Mouse (Mus musculus) neural tube, embryonic 11.5 days (tissue): ENCODE data around the gene Myh9. TPM values are rescaled to one million over a fixed set of nuclear protein-coding genes. Genes with fewer than 3 reads are reported as not detected.
A peak's percentile ranks its signal among the peaks of the same experiment; 100 is the strongest.

ENCODE experiments used
- ATAC-seq: fragments of 200-750 bp; cut with Nextera tagmentation; 2 replicates; pipeline ENCODE4 v1.8.0; 2017; ENCODE audit warnings: moderate number of reproducible peaks, mild to moderate bottlenecking, moderate TSS enrichment, moderate library complexity; ENCODE audit not compliant: insufficient read depth, low FRiP score, low TSS enrichment
- DNase-seq: peaks from one replicate; pipeline ENCODE4 v3.0.0-alpha.2; 2015; ENCODE audit warnings: low spot score
- H3K27ac ChIP-seq: fragments of 300-500 bp; sonication (generic); 2 replicates; pipeline ENCODE4 v1.5.1; 2014; ENCODE audit warnings: low read depth, mild to moderate bottlenecking, low read length
- H3K27me3 ChIP-seq: fragments of 300-500 bp; sonication (generic); 2 replicates; pipeline ENCODE4 v1.6.1; 2014; ENCODE audit warnings: mild to moderate bottlenecking, low read length, mixed read lengths; ENCODE audit not compliant: control insufficient read depth, insufficient read depth
- H3K36me3 ChIP-seq: fragments of 300-500 bp; sonication (generic); 2 replicates; pipeline ENCODE4 v1.6.1; 2014; ENCODE audit warnings: mild to moderate bottlenecking, low read length, moderate library complexity, mixed read lengths; ENCODE audit not compliant: control insufficient read depth, insufficient read depth
- H3K4me1 ChIP-seq: fragments of 300-500 bp; sonication (generic); 2 replicates; pipeline ENCODE4 v1.6.1; 2014; ENCODE audit warnings: low read length, mixed read lengths; ENCODE audit not compliant: control insufficient read depth, insufficient read depth
- H3K4me2 ChIP-seq: fragments of 300-500 bp; sonication (generic); 2 replicates; pipeline ENCODE4 v1.6.1; 2014; ENCODE audit warnings: low read depth, mild to moderate bottlenecking, moderate library complexity
- H3K4me3 ChIP-seq: fragments of 300-500 bp; sonication (generic); 2 replicates; pipeline ENCODE4 v1.5.1; 2014; ENCODE audit warnings: low read depth, low read length
- H3K9ac ChIP-seq: fragments of 300-500 bp; sonication (generic); 2 replicates; pipeline ENCODE4 v1.6.1; 2014; ENCODE audit warnings: mild to moderate bottlenecking, low read length
- H3K9me3 ChIP-seq: fragments of 300-500 bp; sonication (generic); 2 replicates; pipeline ENCODE4 v1.6.1; 2016; ENCODE audit warnings: low read length; ENCODE audit not compliant: control insufficient read depth
- WGBS: fragments of 180-500 bp; shearing (Covaris S2); extraction: QIAGEN DNeasy Blood & Tissue Kit; methylation state at CpG from one replicate; pipeline ENCODE4 v1.1.7; 2014; 5-methylcytosine and 5-hydroxymethylcytosine counted together
- polyA plus RNA-seq: library from polyadenylated mRNA; unstranded; fragments of >200 nt; fragmentation: Nextera tagmentation; extraction: Ambion mirVana; gene quantifications from 2 replicates; pipeline ENCODE4 v1.2.1, GENCODE M21; 2014

The Myh9 gene
- polyA plus RNA-seq, 1 experiment from 2014 or later: 24.5 TPM

- Histone ChIP-seq H3K9ac (no peak overlapping the region), H3K4me3 (no peak overlapping the region), H3K27me3 (no peaks in the 10 kb centered on the region), H3K4me1 (no peaks in the 10 kb centered on the region), H3K4me2 (no peak overlapping the region), H3K9me3 (no peaks in the 10 kb centered on the region), H3K27ac (no peak overlapping the region), H3K36me3 (peaks cover 11% of the 10 kb centered on the region)
- no peak for DNase-seq
- 89% methylated on average over 21 of the region's 21 CpGs for WGBS
- no peak for ATAC-seq
Observed at GRCm38 (mm10) chr15:77790656-77791405, 51.1 kb downstream of the Myh9 start.

GRCm38 (mm10) chr15:77789186-77789585, 52.8 kb downstream of the Myh9 start:
- Histone ChIP-seq H3K4me1 (no peaks in the 10 kb centered on the region), H3K27me3 (no peaks in the 10 kb centered on the region), H3K9ac (no peak overlapping the region), H3K4me2 (no peak overlapping the region), H3K36me3 (peaks cover 11% of the 10 kb centered on the region), H3K4me3 (no peak overlapping the region), H3K9me3 (no peaks in the 10 kb centered on the region), H3K27ac (no peak overlapping the region)
- no peak for ATAC-seq
- WGBS: 82% methylated on average over 3 of the region's 3 CpGs
- no peak for DNase-seq

- H3K4me3 ChIP-seq: no peak overlapping the region
- 92% methylated on average over 6 of the region's 6 CpGs for WGBS
- H3K27me3 ChIP-seq: no peaks in the 10 kb centered on the region
- peaks cover 11% of the 10 kb centered on the region for H3K36me3 ChIP-seq
- H3K9me3 ChIP-seq: no peaks in the 10 kb centered on the region
- H3K9ac ChIP-seq: no peak overlapping the region
- no peaks in the 10 kb centered on the region for H3K4me1 ChIP-seq
- no peak overlapping the region for H3K27ac ChIP-seq
- ATAC-seq (no peak), DNase-seq (no peak)
- no peak overlapping the region for H3K4me2 ChIP-seq
Observed at GRCm38 (mm10) chr15:77788356-77788755, 53.6 kb downstream of the Myh9 start.

GRCm38 (mm10) chr15:77785807-77786206, 56.2 kb downstream of the Myh9 start:
- Histone ChIP-seq H3K9me3 (no peaks in the 10 kb centered on the region), H3K9ac (no peak overlapping the region), H3K27ac (no peak overlapping the region), H3K27me3 (no peaks in the 10 kb centered on the region), H3K4me2 (no peak overlapping the region), H3K36me3 (peaks cover 15% of the 10 kb centered on the region), H3K4me3 (no peak overlapping the region), H3K4me1 (no peaks in the 10 kb centered on the region)
- DNase-seq (no peak), ATAC-seq (no peak)
- 85% methylated on average over 1 of the region's 1 CpGs for WGBS

GRCm38 (mm10) chr15:77784039-77784824, 57.7 kb downstream of the Myh9 start:
- 72% methylated on average over 22 of the region's 22 CpGs for WGBS
- H3K9ac ChIP-seq: no peak overlapping the region
- no peaks in the 10 kb centered on the region for H3K27me3 ChIP-seq
- ATAC-seq: no peak
- 0 out of 2 replicates have a peak overlapping the region, but pooled peaks have one; percentile 23 for H3K27ac ChIP-seq
- H3K4me2 ChIP-seq: no peak overlapping the region
- no peaks in the 10 kb centered on the region for H3K9me3 ChIP-seq
- H3K36me3 ChIP-seq: peaks cover 16% of the 10 kb centered on the region
- peak; percentile 20 for DNase-seq
- no peak overlapping the region for H3K4me3 ChIP-seq
- no peaks in the 10 kb centered on the region for H3K4me1 ChIP-seq

GRCm38 (mm10) chr15:77782449-77783014, 59.4 kb downstream of the Myh9 start:
- H3K4me1 ChIP-seq: no peaks in the 10 kb centered on the region
- H3K27me3 ChIP-seq: no peaks in the 10 kb centered on the region
- H3K36me3 ChIP-seq: peaks cover 16% of the 10 kb centered on the region
- no peaks in the 10 kb centered on the region for H3K9me3 ChIP-seq
- no peak overlapping the region for H3K4me2 ChIP-seq
- no peak overlapping the region for H3K27ac ChIP-seq
- WGBS: 83% methylated on average over 11 of the region's 11 CpGs
- ATAC-seq (no peak), DNase-seq (no peak)
- H3K4me3 ChIP-seq: no peak overlapping the region
- no peak overlapping the region for H3K9ac ChIP-seq

GRCm38 (mm10) chr15:77775186-77775963, 66.6 kb downstream of the Myh9 start:
- Histone ChIP-seq H3K9ac (no peak overlapping the region), H3K27ac (no peak overlapping the region), H3K9me3 (no peaks in the 10 kb centered on the region), H3K4me3 (no peak overlapping the region), H3K27me3 (no peaks in the 10 kb centered on the region), H3K4me1 (no peaks in the 10 kb centered on the region), H3K4me2 (no peak overlapping the region), H3K36me3 (peaks cover 24% of the 10 kb centered on the region)
- peak; percentile 79 for DNase-seq
- WGBS: 72% methylated on average over 20 of the region's 20 CpGs
- no peak for ATAC-seq

GRCm38 (mm10) chr15:77774303-77774702, 67.7 kb downstream of the Myh9 start:
- Histone ChIP-seq H3K27me3 (no peaks in the 10 kb centered on the region), H3K27ac (no peak overlapping the region), H3K36me3 (peaks cover 24% of the 10 kb centered on the region), H3K9me3 (no peaks in the 10 kb centered on the region), H3K4me1 (no peaks in the 10 kb centered on the region), H3K9ac (no peak overlapping the region), H3K4me3 (no peak overlapping the region), H3K4me2 (no peak overlapping the region)
- no peak for ATAC-seq
- 95% methylated on average over 10 of the region's 10 CpGs for WGBS
- no peak for DNase-seq
